Mouse (Mus musculus): ENCODE measurements around the gene Nfkbia.

DNA sequence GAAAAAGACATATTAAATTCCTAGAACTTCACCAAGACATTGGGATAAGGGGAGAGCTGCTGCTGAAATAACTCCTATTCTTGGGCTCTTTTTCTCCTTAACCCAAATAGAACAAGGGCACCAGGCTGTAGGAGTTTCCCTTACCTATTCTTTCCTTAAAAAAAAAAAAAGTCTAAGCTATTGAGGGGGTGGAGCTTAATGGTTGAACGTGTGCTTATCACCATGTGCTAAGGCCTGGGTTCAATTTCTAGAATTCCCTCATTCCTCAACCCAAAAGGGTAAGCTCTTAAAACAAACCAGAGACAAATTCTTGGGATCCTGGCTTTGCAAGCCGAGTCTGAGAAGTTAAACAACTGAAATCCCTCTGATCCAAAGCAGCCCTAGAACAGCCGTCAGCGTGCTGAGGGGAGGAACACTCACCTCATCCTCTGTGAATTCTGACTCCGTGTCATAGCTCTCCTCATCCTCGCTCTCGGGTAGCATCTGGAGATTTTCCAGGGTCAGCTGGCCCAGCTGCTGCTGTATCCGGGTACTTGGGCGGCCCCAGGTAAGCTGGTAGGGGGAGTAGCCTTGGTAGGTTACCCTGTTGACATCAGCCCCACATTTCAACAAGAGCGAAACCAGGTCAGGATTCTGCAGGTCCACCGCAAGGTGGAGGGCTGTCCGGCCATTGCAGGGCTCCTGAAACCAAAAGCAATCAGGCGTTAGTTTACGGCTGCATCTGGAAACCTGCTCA, 2.3 kb downstream of the Nfkbia start:
- no peak for TF ChIP-seq CTCF (IDR thresholded peaks at IDR 0.05; ENCODE audit: insufficient read depth, low read length)
- 0 out of 2 replicates have a peak, but pooled peaks have one; percentile 14 for TF ChIP-seq POLR2A (IDR thresholded peaks at IDR 0.05; ENCODE audit: borderline replicate concordance, extremely low read depth, low read depth, low read length)

Data from lung, adult 2 months (tissue).